Mouse (Mus musculus) ovary, postnatal 14 days (tissue): ENCODE data around the gene Ism1.

Experiments used
- DNase-seq: peaks from one replicate; pipeline ENCODE4 v3.0.0; 2022; ENCODE audit warnings: low spot score

The Ism1 gene

DNA sequence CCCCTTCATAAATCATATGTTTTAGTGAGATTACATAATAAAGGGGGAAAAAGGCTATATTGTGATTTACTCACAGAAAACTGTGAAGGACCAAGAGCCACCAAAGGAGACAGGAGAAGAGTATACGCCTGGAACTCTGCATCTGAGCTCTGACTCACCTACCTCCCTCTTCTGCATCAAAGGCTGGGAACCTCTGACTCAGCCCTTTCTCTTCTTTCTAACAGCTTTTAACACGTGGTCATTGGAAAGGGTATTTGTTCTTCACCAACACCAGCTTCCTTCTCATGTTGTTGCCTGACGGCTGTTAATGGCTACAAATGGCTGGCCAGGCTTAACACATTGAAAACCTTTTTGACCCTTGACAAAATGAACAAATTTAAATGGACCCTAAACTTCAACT, 36.2 kb downstream of the Ism1 start:
- no peak for DNase-seq

DNA sequence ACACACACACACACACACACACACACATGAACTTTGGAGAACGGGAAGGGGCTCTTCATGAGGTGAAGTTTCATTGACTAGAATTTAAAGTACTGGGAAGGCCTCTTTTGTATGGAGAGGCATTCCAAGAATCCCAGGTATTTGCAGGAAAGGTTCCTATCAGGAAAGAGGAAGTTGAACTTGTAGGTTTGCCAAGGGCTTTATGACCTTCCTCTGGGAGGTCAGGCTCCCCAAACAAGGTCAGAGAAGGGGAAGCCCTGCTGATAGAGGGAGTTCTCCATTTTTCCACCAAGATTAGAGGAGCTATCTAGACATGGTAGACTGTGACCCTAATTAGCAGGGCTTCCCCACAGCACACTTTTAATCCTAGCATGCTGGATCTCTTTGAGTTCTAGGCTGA, 39.8 kb downstream of the Ism1 start:
- DNase-seq: no peak

DNA sequence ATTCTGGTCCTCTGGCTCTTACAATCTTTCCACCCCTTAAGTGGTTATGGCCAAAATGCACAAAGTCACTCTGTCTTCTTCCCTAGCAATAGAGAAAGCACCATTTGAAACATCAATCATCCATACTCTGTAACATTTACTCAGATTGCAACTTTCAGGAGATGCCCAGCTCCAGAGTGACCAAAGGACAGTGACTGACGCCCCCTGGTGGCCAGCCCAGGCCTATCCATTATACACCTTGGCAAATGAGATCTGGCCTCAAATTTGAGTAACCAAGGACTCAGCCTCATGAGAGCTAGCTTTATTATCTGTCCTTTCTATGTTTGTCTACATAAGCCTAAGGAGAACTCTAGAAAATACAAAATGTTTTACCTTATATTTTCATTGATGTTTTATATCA, 44.7 kb downstream of the Ism1 start:
- peak; percentile 51 for DNase-seq

DNA sequence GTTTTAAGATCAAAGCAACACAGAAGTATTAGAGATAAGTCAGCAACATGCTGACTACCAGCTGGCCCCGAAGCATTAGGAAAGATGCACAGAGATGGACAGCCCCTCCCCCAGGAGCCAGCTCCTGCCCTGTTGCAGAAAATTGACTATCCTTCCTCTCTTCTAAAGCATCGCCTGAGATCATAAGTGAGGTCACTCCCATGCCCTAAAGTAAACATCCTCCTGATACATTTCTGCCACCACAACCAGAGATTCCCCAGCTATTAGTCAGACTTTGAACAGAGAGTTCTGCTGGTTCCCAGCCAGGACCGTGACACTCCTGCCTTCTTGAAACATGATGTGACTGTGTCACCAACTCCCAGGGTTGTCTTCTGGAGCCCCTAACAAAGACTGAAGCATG, 45.3 kb downstream of the Ism1 start:
- DNase-seq: no peak

DNA sequence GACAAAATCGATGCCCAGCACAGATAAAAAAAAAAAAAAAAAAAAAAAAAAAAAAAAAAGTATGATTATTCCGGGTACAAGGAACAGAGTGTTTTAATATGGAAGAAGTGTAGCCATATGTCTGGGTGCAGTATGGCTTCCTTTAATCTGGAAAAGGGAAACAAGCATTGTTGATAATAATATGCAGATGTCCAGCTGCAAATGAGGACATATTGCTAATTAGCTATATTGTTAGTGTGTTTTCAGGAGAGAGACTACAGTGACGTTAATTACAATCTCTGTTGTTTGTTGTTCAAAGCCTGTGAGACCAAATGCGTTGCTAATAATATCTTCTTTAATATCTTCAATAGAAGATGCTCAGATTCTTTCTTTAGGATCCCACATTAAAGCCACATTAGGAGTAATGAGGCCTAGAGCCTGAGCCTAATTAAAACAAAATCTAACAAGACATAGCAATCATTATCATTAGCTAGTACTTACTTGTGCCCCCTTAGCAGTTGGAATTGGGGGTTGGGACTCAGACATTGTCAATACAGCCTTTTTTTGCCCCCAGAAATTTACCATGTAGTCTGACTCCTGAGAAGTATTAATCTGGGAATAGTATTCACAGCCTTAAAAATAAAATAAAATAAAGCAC, 46.3 kb downstream of the Ism1 start:
- DNase-seq: no peak

DNA sequence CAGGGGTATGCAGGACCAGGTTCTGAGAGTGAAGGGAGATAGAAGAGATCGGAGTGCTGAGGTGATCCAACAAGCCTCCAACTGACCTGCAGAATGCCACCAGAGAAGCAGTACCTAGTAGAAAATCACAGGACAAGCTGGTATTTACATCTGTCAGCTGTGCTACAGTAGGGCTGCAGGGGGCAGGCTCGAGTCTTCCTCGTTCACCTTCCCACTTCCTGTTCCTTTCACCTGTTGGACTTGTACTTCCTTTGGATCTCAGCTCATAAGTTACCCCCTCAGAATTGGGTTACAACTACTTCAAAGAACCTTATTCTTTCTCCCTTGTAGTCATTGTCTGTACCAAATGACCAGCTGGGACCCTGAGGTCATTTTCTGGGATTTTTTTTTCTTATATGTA, 47.4 kb downstream of the Ism1 start:
- no peak for DNase-seq

GRCm38 (mm10) chr2:139728060-139728459, 50.1 kb downstream of the Ism1 start:
- DNase-seq: no peak

- DNase-seq: no peak
These were observed 51.4 kb downstream of the Ism1 start for GRCm38 (mm10) chr2:139729377-139729776.

- no peak for DNase-seq
These were observed 64.4 kb downstream of the Ism1 start for GRCm38 (mm10) chr2:139742381-139742780.

GRCm38 (mm10) chr2:139757021-139757420, 79.0 kb downstream of the Ism1 start:
- no peak for DNase-seq

DNA sequence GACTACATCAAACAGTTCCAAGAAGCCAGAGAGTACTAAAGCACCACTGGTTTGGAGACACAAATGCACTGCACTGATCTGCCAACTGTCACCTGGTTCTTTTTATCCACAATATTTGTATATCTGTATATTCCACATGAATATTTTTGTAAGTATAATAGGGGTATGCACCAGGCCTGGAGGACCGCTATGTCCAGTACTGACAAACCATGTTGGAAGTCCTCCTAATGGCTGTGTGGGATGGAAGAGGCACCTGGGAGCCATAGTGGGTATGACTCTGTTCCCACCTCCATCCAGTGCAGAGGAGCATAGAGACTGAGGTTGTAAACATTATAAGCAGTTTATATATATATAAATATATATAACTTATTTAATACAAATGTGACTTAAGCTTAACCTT, 79.5 kb downstream of the Ism1 start:
- DNase-seq: no peak

GRCm38 (mm10) chr2:139764355-139764754, 86.4 kb downstream of the Ism1 start:
- no peak for DNase-seq

DNA sequence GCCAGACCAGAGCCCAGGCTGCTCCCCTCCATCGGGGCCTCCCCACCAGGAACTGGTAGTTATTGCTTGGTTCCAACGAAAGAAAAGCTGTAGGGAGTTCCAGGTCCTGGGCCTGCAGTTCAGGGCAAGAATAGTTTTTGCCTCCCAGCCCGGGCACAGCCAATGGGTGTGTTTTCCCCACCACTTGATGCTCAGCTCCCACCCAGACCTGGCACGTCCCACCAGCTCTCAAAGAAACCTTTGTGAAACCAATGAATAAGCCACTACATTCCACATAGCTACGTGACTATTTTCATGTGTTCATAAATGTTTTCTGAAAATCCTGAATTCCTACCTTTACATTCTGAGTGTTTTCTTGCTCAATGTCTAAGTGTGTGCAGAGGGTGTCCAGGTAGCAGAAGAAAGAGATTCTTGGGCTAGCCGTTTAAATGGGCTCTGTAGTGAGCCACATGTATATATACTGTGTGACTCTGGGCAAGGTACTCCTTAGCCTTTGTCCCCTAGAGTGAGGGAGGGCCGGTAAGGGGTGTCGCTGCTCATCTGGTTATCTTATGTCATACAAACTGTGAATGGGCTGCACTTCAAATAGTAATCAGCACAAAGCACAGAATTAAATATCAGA, 97.1 kb downstream of the Ism1 start:
- no peak for DNase-seq

DNA sequence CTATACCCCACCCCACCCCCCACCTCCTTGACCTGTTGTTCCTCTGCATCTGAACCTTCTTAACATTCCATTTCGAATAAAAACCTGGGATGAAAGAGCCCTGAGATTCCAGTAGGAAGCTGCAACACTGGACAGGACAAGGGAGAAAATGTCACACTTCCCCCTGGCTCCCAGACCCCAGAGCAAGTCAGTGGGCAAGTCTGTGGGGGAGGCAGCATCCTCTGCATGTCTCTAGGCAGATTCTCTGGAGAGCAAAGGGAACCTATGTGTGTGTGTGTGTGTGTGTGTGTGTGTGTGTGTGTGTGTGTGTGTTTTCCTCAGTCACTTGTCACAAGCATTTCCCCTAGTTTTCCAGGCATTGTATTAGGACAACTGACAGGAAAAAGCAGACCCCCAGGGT, 98.7 kb downstream of the Ism1 start:
- DNase-seq: no peak

DNA sequence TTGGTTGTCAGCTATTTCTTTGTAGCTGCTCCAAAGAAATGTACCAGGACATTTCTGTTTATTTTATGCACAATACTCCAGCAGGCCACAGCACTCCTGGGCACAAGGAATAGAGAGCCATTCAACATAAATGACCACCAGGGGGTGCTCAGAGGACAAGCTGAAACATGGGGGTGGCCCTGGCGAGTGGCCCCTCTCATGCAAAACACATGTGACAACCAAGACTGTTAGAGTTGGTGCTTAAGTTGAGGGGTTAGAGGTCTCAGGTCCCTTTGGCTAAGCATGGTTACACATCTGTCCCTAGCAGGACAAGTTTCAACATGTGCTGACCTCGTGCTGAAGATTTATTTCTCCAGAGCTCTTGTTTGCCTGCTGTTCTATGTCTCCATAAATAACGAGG, 100.3 kb downstream of the Ism1 start:
- peak; percentile 25 for DNase-seq

- no peak for DNase-seq
These were observed 105.4 kb downstream of the Ism1 start for GRCm38 (mm10) chr2:139783318-139783850.

DNA sequence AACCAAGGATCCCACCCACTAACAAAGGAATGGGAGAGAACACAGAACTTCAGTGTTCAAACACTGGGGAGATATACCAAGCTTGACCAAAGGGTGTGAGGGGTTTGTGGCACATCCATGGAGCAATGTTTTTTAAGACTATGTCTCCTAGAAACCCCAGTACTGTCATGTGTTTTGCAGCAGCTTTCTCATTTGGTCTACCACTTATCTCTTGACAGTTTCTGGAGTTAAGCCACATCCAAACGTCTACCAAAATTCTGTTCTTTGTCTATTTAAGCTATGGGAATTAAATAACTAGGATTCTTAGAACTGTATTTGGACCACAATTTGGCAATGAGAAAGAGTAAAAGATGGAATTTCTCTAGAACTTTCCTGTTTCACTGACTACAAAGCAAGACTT, 106.5 kb downstream of the Ism1 start:
- no peak for DNase-seq

DNA sequence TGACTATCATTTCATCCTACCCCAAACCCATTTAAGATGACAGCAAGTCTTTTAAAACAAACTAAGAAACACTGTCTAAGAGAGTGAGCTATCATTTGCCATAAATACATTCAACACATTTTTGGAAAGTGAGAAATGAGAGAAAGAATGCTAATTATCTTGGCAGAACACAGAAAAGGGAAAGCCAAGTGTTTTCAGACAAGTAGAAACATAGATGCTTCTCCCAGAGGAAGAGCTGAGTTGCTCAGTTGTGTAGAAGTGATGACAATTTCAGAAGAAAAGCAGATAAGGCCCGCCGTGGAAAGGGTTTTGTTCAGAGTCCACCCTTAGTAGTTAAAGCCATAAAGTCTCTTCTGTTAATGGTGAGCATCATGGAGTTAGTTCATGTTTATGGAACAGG, 107.0 kb downstream of the Ism1 start:
- DNase-seq: no peak

GRCm38 (mm10) chr2:139788658-139789057, 110.7 kb downstream of the Ism1 start:
- no peak for DNase-seq

GRCm38 (mm10) chr2:139792345-139793120, 114.6 kb downstream of the Ism1 start:
- no peak for DNase-seq

DNA sequence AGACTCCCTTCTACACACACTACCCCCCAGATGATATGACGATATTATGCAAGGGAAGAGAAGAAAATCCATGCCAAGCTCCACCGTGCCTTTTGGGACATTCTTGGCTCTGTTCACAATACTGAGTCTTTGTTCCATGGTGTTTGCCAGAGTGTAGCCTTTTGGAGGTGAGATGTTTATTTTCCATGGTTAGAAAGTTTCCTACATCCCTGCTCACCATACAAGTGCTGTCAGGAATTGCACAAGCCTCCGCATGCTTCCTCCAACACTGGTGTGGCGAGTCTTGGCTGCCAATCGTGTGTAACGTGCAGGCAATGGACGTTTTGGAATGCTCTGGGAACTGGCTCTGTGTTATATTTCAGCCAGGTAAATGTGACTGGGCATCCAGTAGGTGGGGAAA, 126.1 kb downstream of the Ism1 start:
- DNase-seq: no peak

GRCm38 (mm10) chr2:139807887-139808286, 129.9 kb downstream of the Ism1 start:
- DNase-seq: no peak
